ENCODE assay signal across 9 mouse cellular contexts in genomic region chr3:68583031-68583693, GRCm38 (mm10).
DNase-seq lines count a peak whose midpoint lies in the region; ATAC-seq and TF ChIP-seq lines count a peak whose summit lies in the region.
"Had no signal": no experiment of that assay in that cellular context is flagged by ENCODE, and none has a peak within 500 bp of the region (broad histone marks: within the 10 kb centered on the region; RNA-seq: fewer than 3 reads in every experiment).

No protein-coding gene starts in this region.

- H3K36me3 ChIP-seq in ES-E14 (ENCODE audit: control insufficient read depth, insufficient read depth, low read length, poor library complexity, severe bottlenecking), result no peaks in the 10 kb centered on the region; the same call in 1 of the 2 replicates
- no peaks in the 10 kb centered on the region for H3K36me3 ChIP-seq in embryonic facial prominence, embryonic 10.5 days (replicated peaks)
- no peaks in the 10 kb centered on the region for H3K36me3 ChIP-seq in lung, embryonic 16.5 days (ENCODE audit: control insufficient read depth, insufficient read depth, low read length)

- WGBS in embryonic facial prominence, embryonic 10.5 days, result 14% methylated on average over 14 of the region's 14 CpGs
- WGBS in lung, embryonic 16.5 days, result 7% methylated on average over 14 of the region's 14 CpGs

- peak overlapping the region; percentile 32 to 51 for H3K4me3 ChIP-seq in ES-E14 (ENCODE audit: insufficient read depth in 1 of 2, low read depth in 1 of 2, low read length in 2 of 2, poor library complexity in 1 of 2, severe bottlenecking in 1 of 2)
- peak overlapping the region; percentile 37 for H3K4me3 ChIP-seq in embryonic facial prominence, embryonic 10.5 days
- peak overlapping the region; percentile 16; the same call in 1 of the 2 replicates for H3K4me3 ChIP-seq in lung, embryonic 16.5 days (ENCODE audit: low read length)

- H3K27me3 ChIP-seq in embryonic facial prominence, embryonic 10.5 days (replicated peaks; ENCODE audit: low read depth, poor library complexity, severe bottlenecking), result no peaks in the 10 kb centered on the region
- no peaks in the 10 kb centered on the region for H3K27me3 ChIP-seq in lung, embryonic 16.5 days (ENCODE audit: control insufficient read depth, insufficient read depth, low read depth, low read length)

- ATAC-seq in lung, embryonic 16.5 days (ENCODE audit: low read depth), result peak; percentile 82

- peak overlapping the region; percentile 50; the same call in 1 of the 2 replicates for H3K9ac ChIP-seq in ES-E14 (ENCODE audit: insufficient read depth, low read depth, low read length, poor library complexity, severe bottlenecking)
- peak overlapping the region; percentile 50 for H3K9ac ChIP-seq in lung, embryonic 16.5 days (ENCODE audit: low read length)
- H3K9ac ChIP-seq: liver, embryonic 14.5 days had no signal

- no peak overlapping the region for H3K27ac ChIP-seq in ES-E14 (ENCODE audit: insufficient read depth, low read depth, low read length, poor library complexity, severe bottlenecking)
- peak overlapping the region; percentile 83 for H3K27ac ChIP-seq in embryonic facial prominence, embryonic 10.5 days (replicated peaks)
- peak overlapping the region; percentile 98 for H3K27ac ChIP-seq in lung, embryonic 16.5 days (ENCODE audit: low read length)
- H3K27ac ChIP-seq: liver, embryonic 14.5 days had no signal

- H3K9me3 ChIP-seq in ES-E14 (ENCODE audit: control insufficient read depth, insufficient read depth, low read depth, low read length), result no peaks in the 10 kb centered on the region
- H3K9me3 ChIP-seq in embryonic facial prominence, embryonic 10.5 days, result no peaks in the 10 kb centered on the region
- no peaks in the 10 kb centered on the region for H3K9me3 ChIP-seq in lung, embryonic 16.5 days (ENCODE audit: control insufficient read depth, low read length)

- peak overlapping the region; percentile 52 for H3K4me2 ChIP-seq in lung, embryonic 16.5 days (ENCODE audit: low read depth, low read length)

- peaks cover 4 to 23% of the 10 kb centered on the region in 2 experiments for H3K4me1 ChIP-seq in ES-E14 (ENCODE audit: control insufficient read depth in 2 of 2, insufficient read depth in 2 of 2, low read length in 2 of 2, poor library complexity in 1 of 2)
- H3K4me1 ChIP-seq in embryonic facial prominence, embryonic 10.5 days, result peaks cover 71% of the 10 kb centered on the region
- peaks cover 27% of the 10 kb centered on the region for H3K4me1 ChIP-seq in lung, embryonic 16.5 days (replicated peaks; ENCODE audit: control insufficient read depth, insufficient read depth, low read length)

- intact Hi-C loops in heart, postnatal 14 days (cut with DNase I), result loop anchor here (5.0 kb wide), 1 partner anchor 34 kb away; no protein-coding TSS in a partner anchor
- intact Hi-C loops in gastrocnemius, postnatal 14 days (cut with DNase I; ENCODE audit: low total_unique reads), result no loop called here

- no peak for DNase-seq in ES-E14 (ENCODE audit: low read depth, low spot score)
- peak; percentile 27 for DNase-seq in embryonic facial prominence, embryonic 10.5 days (ENCODE audit: low spot score)
- DNase-seq in heart, postnatal 14 days, result peak; percentile 36 to 37
- no peak for DNase-seq in right cerebral cortex, adult 18-20 months
- DNase-seq in gastrocnemius, postnatal 14 days, result no peak
- DNase-seq in gastrocnemius, adult 18-20 months (ENCODE audit: low spot score), result no peak
- DNase-seq in ovary, postnatal 36 days (ENCODE audit: low spot score), result no peak

- in situ Hi-C loops in ES-E14 (cut with MboI; ENCODE audit: low sequenced_read_pairs in 2 of 2, unreplicated experiment in 2 of 2), result no loop called here

TF ChIP-seq in ES-E14, 5 proteins besides CTCF, POLR2A, EP300 and RAD21:
- TF ChIP-seq HCFC1 (IDR thresholded peaks at IDR 0.05; ENCODE audit: borderline replicate concordance, insufficient read depth, low read length) (no peak), MAFK (IDR thresholded peaks at IDR 0.05; ENCODE audit: insufficient read depth, low read depth, low read length) (no peak), CHD2 (IDR thresholded peaks at IDR 0.05; ENCODE audit: low read depth, low read length) (no peak), ZNF384 (IDR thresholded peaks at IDR 0.05; ENCODE audit: low read depth, low read length) (no peak), ZC3H11A (IDR thresholded peaks at IDR 0.05; ENCODE audit: borderline replicate concordance, low read depth, low read length) (no peak)
TF ChIP-seq in ES-E14: peak in this region for 0.

Comparison
In these comparisons a context has a peak if more than half of its experiments do, and no peak if none do; other contexts are left out.
1. DNase-seq: peak in embryonic facial prominence, embryonic 10.5 days (single experiment) and heart, postnatal 14 days (2 of 2); none in ES-E14 (single experiment), right cerebral cortex, adult 18-20 months (single experiment), gastrocnemius, postnatal 14 days (single experiment), gastrocnemius, adult 18-20 months (single experiment) and ovary, postnatal 36 days (single experiment).
2. Peak in every context shown above with its lines, with median percentiles within 50 percentile points of each other: H3K4me3 ChIP-seq.